Mouse (Mus musculus): Measurements from ENCODE around the gene Rpl10. TPM values are rescaled to one million over a fixed set of nuclear protein-coding genes. Genes with fewer than 3 reads are reported as not detected.

The Rpl10 gene
- polyA plus RNA-seq, 1 experiment from 2014 or later, result 476 TPM

- no peaks in the 10 kb centered on the region for H3K9me3 ChIP-seq (ENCODE audit: control insufficient read depth, low read length)
- WGBS, result 18% methylated on average over 27 of the region's 27 CpGs
- H3K4me3 ChIP-seq (ENCODE audit: low read depth, low read length), result peak overlapping the region; percentile 54
- peak overlapping the region; percentile 54 for H3K4me2 ChIP-seq (ENCODE audit: low read depth, low read length)
- H3K27ac ChIP-seq (ENCODE audit: low read depth, low read length), result no peak overlapping the region
- H3K9ac ChIP-seq (replicated peaks; ENCODE audit: low read depth, low read length), result peak overlapping the region; percentile 50
- 0 out of 2 replicates have a peak, but pooled peaks cover 3% of the 10 kb centered on the region for H3K36me3 ChIP-seq (ENCODE audit: control insufficient read depth, insufficient read depth, low read length)
- ATAC-seq (ENCODE audit: low read depth), result no peak; the same call in 1 of the 2 replicates
- no peaks in the 10 kb centered on the region for H3K27me3 ChIP-seq (ENCODE audit: control insufficient read depth, insufficient read depth, low read length)
- H3K4me1 ChIP-seq (ENCODE audit: control insufficient read depth, insufficient read depth, low read length), result 0 out of 2 replicates have a peak, but pooled peaks cover 2% of the 10 kb centered on the region
These were observed 415 bp downstream of the Rpl10 start for GRCm38 (mm10) chrX:74270902-74271551.

GRCm38 (mm10) chrX:74273422-74274322, 3.1 kb downstream of the Rpl10 start:
- Histone ChIP-seq H3K9ac (replicated peaks; ENCODE audit: low read depth, low read length) (no peak overlapping the region), H3K27me3 (ENCODE audit: control insufficient read depth, insufficient read depth, low read length) (no peaks in the 10 kb centered on the region), H3K27ac (ENCODE audit: low read depth, low read length) (no peak overlapping the region), H3K9me3 (ENCODE audit: control insufficient read depth, low read length) (no peaks in the 10 kb centered on the region), H3K4me1 (ENCODE audit: control insufficient read depth, insufficient read depth, low read length) (0 out of 2 replicates have a peak, but pooled peaks cover 2% of the 10 kb centered on the region), H3K4me3 (ENCODE audit: low read depth, low read length) (no peak overlapping the region), H3K4me2 (ENCODE audit: low read depth, low read length) (no peak overlapping the region), H3K36me3 (ENCODE audit: control insufficient read depth, insufficient read depth, low read length) (0 out of 2 replicates have a peak, but pooled peaks cover 3% of the 10 kb centered on the region)
- no peak for ATAC-seq (ENCODE audit: low read depth)
- 28% methylated on average over 10 of the region's 10 CpGs for WGBS

GRCm38 (mm10) chrX:74277916-74278315, 7.3 kb downstream of the Rpl10 start:
- Histone ChIP-seq H3K4me2 (ENCODE audit: low read depth, low read length) (no peak overlapping the region), H3K4me1 (ENCODE audit: control insufficient read depth, insufficient read depth, low read length) (no peaks in the 10 kb centered on the region), H3K9me3 (ENCODE audit: control insufficient read depth, low read length) (no peaks in the 10 kb centered on the region), H3K27ac (ENCODE audit: low read depth, low read length) (no peak overlapping the region), H3K9ac (replicated peaks; ENCODE audit: low read depth, low read length) (no peak overlapping the region), H3K36me3 (ENCODE audit: control insufficient read depth, insufficient read depth, low read length) (0 out of 2 replicates have a peak, but pooled peaks cover 3% of the 10 kb centered on the region), H3K27me3 (ENCODE audit: control insufficient read depth, insufficient read depth, low read length) (no peaks in the 10 kb centered on the region), H3K4me3 (ENCODE audit: low read depth, low read length) (no peak overlapping the region)
- ATAC-seq (ENCODE audit: low read depth), result no peak
- WGBS, result 87% methylated on average over 8 of the region's 8 CpGs

GRCm38 (mm10) chrX:74281041-74281731, 10.6 kb downstream of the Rpl10 start:
- peak overlapping the region; percentile 72 for H3K4me2 ChIP-seq (ENCODE audit: low read depth, low read length)
- H3K4me3 ChIP-seq (ENCODE audit: low read depth, low read length), result peak overlapping the region; percentile 50
- no peaks in the 10 kb centered on the region for H3K36me3 ChIP-seq (ENCODE audit: control insufficient read depth, insufficient read depth, low read length)
- 13% methylated on average over 14 of the region's 14 CpGs for WGBS
- no peaks in the 10 kb centered on the region for H3K27me3 ChIP-seq (ENCODE audit: control insufficient read depth, insufficient read depth, low read length)
- peak; percentile 23; the same call in 1 of the 2 replicates for ATAC-seq (ENCODE audit: low read depth)
- H3K9ac ChIP-seq (replicated peaks; ENCODE audit: low read depth, low read length), result peak overlapping the region; percentile 70
- 0 out of 2 replicates have a peak, but pooled peaks cover 3% of the 10 kb centered on the region for H3K4me1 ChIP-seq (ENCODE audit: control insufficient read depth, insufficient read depth, low read length)
- no peak overlapping the region for H3K27ac ChIP-seq (ENCODE audit: low read depth, low read length)
- no peaks in the 10 kb centered on the region for H3K9me3 ChIP-seq (ENCODE audit: control insufficient read depth, low read length)

- peak within 1 kb of the TSS; percentile 72 for H3K4me2 ChIP-seq (ENCODE audit: low read depth, low read length)
- 8% methylated on average over 15 of the region's 16 CpGs for WGBS
- H3K4me3 ChIP-seq (ENCODE audit: low read depth, low read length), result peak within 1 kb of the TSS; percentile 50
- H3K4me1 ChIP-seq (ENCODE audit: control insufficient read depth, insufficient read depth, low read length), result 0 out of 2 replicates have a peak, but pooled peaks cover 3% of the 10 kb centered on the region
- ATAC-seq (ENCODE audit: low read depth), result peak; percentile 52; the same call in 1 of the 2 replicates
- H3K27me3 ChIP-seq (ENCODE audit: control insufficient read depth, insufficient read depth, low read length), result no peaks in the 10 kb centered on the region
- H3K36me3 ChIP-seq (ENCODE audit: control insufficient read depth, insufficient read depth, low read length), result no peaks in the 10 kb centered on the region
- peak within 1 kb of the TSS; percentile 78 for H3K27ac ChIP-seq (ENCODE audit: low read depth, low read length)
- no peaks in the 10 kb centered on the region for H3K9me3 ChIP-seq (ENCODE audit: control insufficient read depth, low read length)
- H3K9ac ChIP-seq (replicated peaks; ENCODE audit: low read depth, low read length), result peak within 1 kb of the TSS; percentile 70
These were observed 11.3 kb downstream of the Rpl10 start, which contains the start of the genes Taz and Dnase1l1 for GRCm38 (mm10) chrX:74281732-74282394. Gene Taz, plus strand, starts transcription at chrX:74281912. Gene Dnase1l1, minus strand, starts transcription at chrX:74282337.

- WGBS, result 16% methylated on average over 39 of the region's 39 CpGs
- Histone ChIP-seq H3K4me1 (ENCODE audit: control insufficient read depth, insufficient read depth, low read length) (0 out of 2 replicates have a peak, but pooled peaks cover 3% of the 10 kb centered on the region), H3K36me3 (ENCODE audit: control insufficient read depth, insufficient read depth, low read length) (no peaks in the 10 kb centered on the region), H3K9ac (replicated peaks; ENCODE audit: low read depth, low read length) (peak overlapping the region; percentile 70), H3K4me2 (ENCODE audit: low read depth, low read length) (peak overlapping the region; percentile 72), H3K27ac (ENCODE audit: low read depth, low read length) (peak overlapping the region; percentile 78), H3K27me3 (ENCODE audit: control insufficient read depth, insufficient read depth, low read length) (no peaks in the 10 kb centered on the region), H3K9me3 (ENCODE audit: control insufficient read depth, low read length) (no peaks in the 10 kb centered on the region), H3K4me3 (ENCODE audit: low read depth, low read length) (peak overlapping the region; percentile 50)
- peak; percentile 87 for ATAC-seq (ENCODE audit: low read depth)
These were observed 11.9 kb downstream of the Rpl10 start for GRCm38 (mm10) chrX:74282395-74283091.

GRCm38 (mm10) chrX:74283092-74283437, 12.5 kb downstream of the Rpl10 start:
- H3K4me3 ChIP-seq (ENCODE audit: low read depth, low read length), result peak overlapping the region; percentile 50
- no peaks in the 10 kb centered on the region for H3K27me3 ChIP-seq (ENCODE audit: control insufficient read depth, insufficient read depth, low read length)
- H3K4me2 ChIP-seq (ENCODE audit: low read depth, low read length), result peak overlapping the region; percentile 72
- H3K4me1 ChIP-seq (ENCODE audit: control insufficient read depth, insufficient read depth, low read length), result 0 out of 2 replicates have a peak, but pooled peaks cover 3% of the 10 kb centered on the region
- no peaks in the 10 kb centered on the region for H3K36me3 ChIP-seq (ENCODE audit: control insufficient read depth, insufficient read depth, low read length)
- 58% methylated on average over 5 of the region's 5 CpGs for WGBS
- peak overlapping the region; percentile 78 for H3K27ac ChIP-seq (ENCODE audit: low read depth, low read length)
- H3K9me3 ChIP-seq (ENCODE audit: control insufficient read depth, low read length), result no peaks in the 10 kb centered on the region
- peak; percentile 33 for ATAC-seq (ENCODE audit: low read depth)
- H3K9ac ChIP-seq (replicated peaks; ENCODE audit: low read depth, low read length), result peak overlapping the region; percentile 70

- no peaks in the 10 kb centered on the region for H3K9me3 ChIP-seq (ENCODE audit: control insufficient read depth, low read length)
- no peak overlapping the region for H3K9ac ChIP-seq (replicated peaks; ENCODE audit: low read depth, low read length)
- H3K4me3 ChIP-seq (ENCODE audit: low read depth, low read length), result no peak overlapping the region
- H3K27ac ChIP-seq (ENCODE audit: low read depth, low read length), result no peak overlapping the region
- 75% methylated on average over 4 of the region's 4 CpGs for WGBS
- H3K4me1 ChIP-seq (ENCODE audit: control insufficient read depth, insufficient read depth, low read length), result no peaks in the 10 kb centered on the region
- no peak overlapping the region for H3K4me2 ChIP-seq (ENCODE audit: low read depth, low read length)
- no peaks in the 10 kb centered on the region for H3K36me3 ChIP-seq (ENCODE audit: control insufficient read depth, insufficient read depth, low read length)
- H3K27me3 ChIP-seq (ENCODE audit: control insufficient read depth, insufficient read depth, low read length), result no peaks in the 10 kb centered on the region
- ATAC-seq (ENCODE audit: low read depth), result no peak
These were observed 22.8 kb downstream of the Rpl10 start for GRCm38 (mm10) chrX:74293431-74293830.
